Mouse (Mus musculus): ENCODE results near the gene Stard9. TPM values are rescaled to one million over a fixed set of nuclear protein-coding genes. Genes with fewer than 3 reads are reported as not detected.

The Stard9 gene
- polyA plus RNA-seq, 1 experiment from 2014 or later, result 4.5 TPM

GRCm38 (mm10) chr2:120697767-120698166 lies 68.8 kb downstream of the Stard9 start:
- WGBS, result 82% methylated on average over 5 of the region's 5 CpGs
- H3K9me3 ChIP-seq (replicated peaks; ENCODE audit: low read length), result no peaks in the 10 kb centered on the region
- H3K4me1 ChIP-seq (replicated peaks; ENCODE audit: insufficient read depth, low read length), result no peaks in the 10 kb centered on the region
- H3K4me3 ChIP-seq (replicated peaks; ENCODE audit: low read depth, low read length), result no peak overlapping the region
- H3K27me3 ChIP-seq (ENCODE audit: insufficient read depth, low read length), result no peaks in the 10 kb centered on the region
- TF ChIP-seq CTCF (IDR thresholded peaks at IDR 0.05; ENCODE audit: low read depth), result no peak
- no peak overlapping the region for H3K27ac ChIP-seq
- ATAC-seq (replicated peaks; ENCODE audit: low FRiP score, low read depth) (no peak), DNase-seq (ENCODE audit: low spot score) (no peak)
- H3K36me3 ChIP-seq (ENCODE audit: insufficient read depth, low read length), result 0 out of 2 replicates have a peak, but pooled peaks cover 14% of the 10 kb centered on the region
- no peak overlapping the region for H3K9ac ChIP-seq (ENCODE audit: low read depth, low read length)
- H3K4me2 ChIP-seq (ENCODE audit: low read length), result no peak overlapping the region

GRCm38 (mm10) chr2:120700379-120700885 lies 71.5 kb downstream of the Stard9 start:
- Histone ChIP-seq H3K36me3 (ENCODE audit: insufficient read depth, low read length) (0 out of 2 replicates have a peak, but pooled peaks cover 14% of the 10 kb centered on the region), H3K4me1 (replicated peaks; ENCODE audit: insufficient read depth, low read length) (no peaks in the 10 kb centered on the region), H3K27me3 (ENCODE audit: insufficient read depth, low read length) (no peaks in the 10 kb centered on the region), H3K4me3 (replicated peaks; ENCODE audit: low read depth, low read length) (no peak overlapping the region), H3K27ac (no peak overlapping the region), H3K4me2 (ENCODE audit: low read length) (no peak overlapping the region), H3K9ac (ENCODE audit: low read depth, low read length) (no peak overlapping the region), H3K9me3 (replicated peaks; ENCODE audit: low read length) (no peaks in the 10 kb centered on the region)
- ATAC-seq (replicated peaks; ENCODE audit: low FRiP score, low read depth), result no peak
- DNase-seq (ENCODE audit: low spot score), result no peak
- TF ChIP-seq CTCF (IDR thresholded peaks at IDR 0.05; ENCODE audit: low read depth), result no peak
- 85% methylated on average over 3 of the region's 3 CpGs for WGBS

GRCm38 (mm10) chr2:120702675-120703074 lies 73.8 kb downstream of the Stard9 start:
- no peak for TF ChIP-seq CTCF (IDR thresholded peaks at IDR 0.05; ENCODE audit: low read depth)
- Histone ChIP-seq H3K9me3 (replicated peaks; ENCODE audit: low read length) (no peaks in the 10 kb centered on the region), H3K4me3 (replicated peaks; ENCODE audit: low read depth, low read length) (no peak overlapping the region), H3K27me3 (ENCODE audit: insufficient read depth, low read length) (no peaks in the 10 kb centered on the region), H3K27ac (no peak overlapping the region), H3K36me3 (ENCODE audit: insufficient read depth, low read length) (0 out of 2 replicates have a peak, but pooled peaks cover 19% of the 10 kb centered on the region), H3K4me2 (ENCODE audit: low read length) (no peak overlapping the region), H3K4me1 (replicated peaks; ENCODE audit: insufficient read depth, low read length) (no peaks in the 10 kb centered on the region), H3K9ac (ENCODE audit: low read depth, low read length) (no peak overlapping the region)
- DNase-seq (ENCODE audit: low spot score) (no peak), ATAC-seq (replicated peaks; ENCODE audit: low FRiP score, low read depth) (no peak)
- WGBS, result 81% methylated on average over 5 of the region's 5 CpGs

GRCm38 (mm10) chr2:120707041-120707440 lies 78.1 kb downstream of the Stard9 start:
- ATAC-seq (replicated peaks; ENCODE audit: low FRiP score, low read depth) (no peak), DNase-seq (ENCODE audit: low spot score) (no peak)
- H3K36me3 ChIP-seq (ENCODE audit: insufficient read depth, low read length), result 0 out of 2 replicates have a peak, but pooled peaks cover 5% of the 10 kb centered on the region
- H3K27ac ChIP-seq, result no peak overlapping the region
- no peaks in the 10 kb centered on the region for H3K9me3 ChIP-seq (replicated peaks; ENCODE audit: low read length)
- no peak overlapping the region for H3K4me2 ChIP-seq (ENCODE audit: low read length)
- H3K9ac ChIP-seq (ENCODE audit: low read depth, low read length), result no peak overlapping the region
- H3K4me3 ChIP-seq (replicated peaks; ENCODE audit: low read depth, low read length), result no peak overlapping the region
- H3K4me1 ChIP-seq (replicated peaks; ENCODE audit: insufficient read depth, low read length), result no peaks in the 10 kb centered on the region
- TF ChIP-seq CTCF (IDR thresholded peaks at IDR 0.05; ENCODE audit: low read depth), result no peak
- no peaks in the 10 kb centered on the region for H3K27me3 ChIP-seq (ENCODE audit: insufficient read depth, low read length)

GRCm38 (mm10) chr2:120710154-120710553 lies 81.2 kb downstream of the Stard9 start:
- Histone ChIP-seq H3K9ac (ENCODE audit: low read depth, low read length) (no peak overlapping the region), H3K27ac (no peak overlapping the region), H3K36me3 (ENCODE audit: insufficient read depth, low read length) (peaks cover 24% of the 10 kb centered on the region), H3K4me1 (replicated peaks; ENCODE audit: insufficient read depth, low read length) (no peaks in the 10 kb centered on the region), H3K27me3 (ENCODE audit: insufficient read depth, low read length) (no peaks in the 10 kb centered on the region), H3K9me3 (replicated peaks; ENCODE audit: low read length) (no peaks in the 10 kb centered on the region), H3K4me2 (ENCODE audit: low read length) (no peak overlapping the region), H3K4me3 (replicated peaks; ENCODE audit: low read depth, low read length) (no peak overlapping the region)
- 91% methylated on average over 3 of the region's 3 CpGs for WGBS
- DNase-seq (ENCODE audit: low spot score) (no peak), ATAC-seq (replicated peaks; ENCODE audit: low FRiP score, low read depth) (no peak)
- no peak for TF ChIP-seq CTCF (IDR thresholded peaks at IDR 0.05; ENCODE audit: low read depth)

GRCm38 (mm10) chr2:120710948-120711347 lies 82.0 kb downstream of the Stard9 start:
- no peaks in the 10 kb centered on the region for H3K27me3 ChIP-seq (ENCODE audit: insufficient read depth, low read length)
- WGBS, result 94% methylated on average over 3 of the region's 3 CpGs
- DNase-seq (ENCODE audit: low spot score), result no peak

GRCm38 (mm10) chr2:120713441-120713840 lies 84.5 kb downstream of the Stard9 start:
- 92% methylated on average over 3 of the region's 3 CpGs for WGBS

More at GRCm38 (mm10) chr2:120710948-120711347, 82.0 kb downstream of the Stard9 start:
- Histone ChIP-seq H3K27ac (no peak overlapping the region), H3K9me3 (replicated peaks; ENCODE audit: low read length) (no peaks in the 10 kb centered on the region), H3K4me1 (replicated peaks; ENCODE audit: insufficient read depth, low read length) (no peaks in the 10 kb centered on the region), H3K36me3 (ENCODE audit: insufficient read depth, low read length) (peaks cover 25% of the 10 kb centered on the region), H3K4me2 (ENCODE audit: low read length) (no peak overlapping the region), H3K9ac (ENCODE audit: low read depth, low read length) (no peak overlapping the region), H3K4me3 (replicated peaks; ENCODE audit: low read depth, low read length) (no peak overlapping the region)
- TF ChIP-seq CTCF (IDR thresholded peaks at IDR 0.05; ENCODE audit: low read depth), result no peak
- ATAC-seq (replicated peaks; ENCODE audit: low FRiP score, low read depth), result no peak

More at GRCm38 (mm10) chr2:120713441-120713840, 84.5 kb downstream of the Stard9 start:
- Histone ChIP-seq H3K9ac (ENCODE audit: low read depth, low read length) (no peak overlapping the region), H3K36me3 (ENCODE audit: insufficient read depth, low read length) (peaks cover 36% of the 10 kb centered on the region), H3K27me3 (ENCODE audit: insufficient read depth, low read length) (no peaks in the 10 kb centered on the region), H3K4me3 (replicated peaks; ENCODE audit: low read depth, low read length) (no peak overlapping the region), H3K4me1 (replicated peaks; ENCODE audit: insufficient read depth, low read length) (no peaks in the 10 kb centered on the region), H3K9me3 (replicated peaks; ENCODE audit: low read length) (no peaks in the 10 kb centered on the region), H3K27ac (no peak overlapping the region), H3K4me2 (ENCODE audit: low read length) (no peak overlapping the region)
- no peak for TF ChIP-seq CTCF (IDR thresholded peaks at IDR 0.05; ENCODE audit: low read depth)
- DNase-seq (ENCODE audit: low spot score), result no peak
- no peak for ATAC-seq (replicated peaks; ENCODE audit: low FRiP score, low read depth)
